Mouse (Mus musculus) C2C12 (cell line): Measurements from ENCODE around the gene Gga3. TPM values are rescaled to one million over a fixed set of nuclear protein-coding genes. Genes with fewer than 3 reads are reported as not detected.

ENCODE experiments used
- H3K27me3 ChIP-seq: one replicate; pipeline ENCODE4 v1.6.1; 2011; ENCODE audit not compliant: control insufficient read depth, insufficient read depth, insufficient read length
- H3K36me3 ChIP-seq: one replicate; pipeline ENCODE4 v1.6.1; 2011; ENCODE audit not compliant: control insufficient read depth, insufficient read depth
- H3K4me3 ChIP-seq: one replicate; pipeline ENCODE4 v1.5.1; 2011; ENCODE audit warnings: mild to moderate bottlenecking, control low read depth; ENCODE audit not compliant: poor library complexity, insufficient read depth, severe bottlenecking
- H3K79me2 ChIP-seq: one replicate; pipeline ENCODE4 v1.6.1; 2011; ENCODE audit not compliant: control insufficient read depth, insufficient read depth
- H3K79me3 ChIP-seq: one replicate; pipeline ENCODE4 v1.6.1; 2011; ENCODE audit warnings: low read depth, control low read depth
- H3ac ChIP-seq: one replicate; pipeline ENCODE3; 2011; ENCODE audit warnings: low read depth; ENCODE audit not compliant: control insufficient read depth, insufficient read length
- CEBPB ChIP-seq: IDR thresholded peaks from one replicate; pipeline ENCODE4 v1.6.1; 2011; ENCODE audit warnings: low read depth, mild to moderate bottlenecking, control low read depth, moderate library complexity
- CTCF ChIP-seq: IDR thresholded peaks from one replicate; pipeline ENCODE4 v1.5.1; 2011; ENCODE audit not compliant: control insufficient read depth, insufficient read depth, insufficient read length
- FOSL1 ChIP-seq: IDR thresholded peaks from one replicate; pipeline ENCODE4 v1.8.0; 2011; ENCODE audit warnings: mild to moderate bottlenecking, low read length; ENCODE audit not compliant: poor library complexity, insufficient read depth, severe bottlenecking
- MAX ChIP-seq: IDR thresholded peaks from one replicate; pipeline ENCODE4 v1.6.1; 2011; ENCODE audit warnings: mild to moderate bottlenecking, control low read depth
- MYOD1 ChIP-seq: IDR thresholded peaks from one replicate; pipeline ENCODE4 v1.6.1; 2011; ENCODE audit warnings: low read depth; ENCODE audit not compliant: control insufficient read depth, insufficient read length
- MYOG ChIP-seq: IDR thresholded peaks from one replicate; pipeline ENCODE4 v1.6.1; 2011; ENCODE audit not compliant: control insufficient read depth, insufficient read length; ENCODE audit errors: extremely low read depth
- USF1 ChIP-seq: IDR thresholded peaks from one replicate; pipeline ENCODE4 v1.6.1; 2011; ENCODE audit warnings: low read depth, mild to moderate bottlenecking, control low read depth, moderate library complexity
- polyA plus RNA-seq: library from polyadenylated mRNA; unstranded; fragments of >200 nt; fragmentation: generic; extraction: Trizol; gene quantifications from one replicate; pipeline ENCODE4 v1.2.1, GENCODE M21; 2012; ENCODE audit warnings: missing spikeins

Gene Gga3
- polyA plus RNA-seq, 1 experiment: 16.0 TPM

- Histone ChIP-seq H3K36me3 (no peaks in the 10 kb centered on the region), H3K4me3 (no peak overlapping the region), H3K79me3 (no peaks in the 10 kb centered on the region), H3K79me2 (no peaks in the 10 kb centered on the region), H3K27me3 (no peaks in the 10 kb centered on the region), H3ac (no peak overlapping the region)
- TF ChIP-seq MYOG: no peak
- no peak for TF ChIP-seq USF1
- TF ChIP-seq CTCF: no peak
Measured at GRCm38 (mm10) chr11:115634109-115634508, 30.3 kb upstream of the Gga3 start.

- Histone ChIP-seq H3ac (no peak overlapping the region), H3K79me3 (no peaks in the 10 kb centered on the region), H3K36me3 (no peaks in the 10 kb centered on the region), H3K4me3 (no peak overlapping the region), H3K27me3 (no peaks in the 10 kb centered on the region), H3K79me2 (no peaks in the 10 kb centered on the region)
- no peak for TF ChIP-seq USF1
- no peak for TF ChIP-seq MAX
- TF ChIP-seq MYOD1: no peak
- TF ChIP-seq FOSL1: no peak
- no peak for TF ChIP-seq CEBPB
- TF ChIP-seq CTCF: no peak
- TF ChIP-seq MYOG: no peak
Measured at GRCm38 (mm10) chr11:115632862-115633261, 29.0 kb upstream of the Gga3 start.

- no peaks in the 10 kb centered on the region for H3K27me3 ChIP-seq
- H3K4me3 ChIP-seq: no peak overlapping the region
- TF ChIP-seq FOSL1: no peak
- TF ChIP-seq MYOD1: no peak
- TF ChIP-seq MAX: no peak
- no peak for TF ChIP-seq USF1
- no peak for TF ChIP-seq CTCF
- no peak for TF ChIP-seq MYOG
- H3K79me2 ChIP-seq: peaks cover 2% of the 10 kb centered on the region
- H3K79me3 ChIP-seq: no peaks in the 10 kb centered on the region
- no peaks in the 10 kb centered on the region for H3K36me3 ChIP-seq
- H3ac ChIP-seq: no peak overlapping the region
Measured at GRCm38 (mm10) chr11:115632247-115632646, 28.4 kb upstream of the Gga3 start.

- TF ChIP-seq MYOD1 (no peak), CTCF (peak; percentile 55), MAX (no peak)
- Histone ChIP-seq H3K27me3 (no peaks in the 10 kb centered on the region), H3K79me2 (peaks cover 7% of the 10 kb centered on the region), H3ac (no peak overlapping the region), H3K4me3 (no peak overlapping the region), H3K36me3 (no peaks in the 10 kb centered on the region), H3K79me3 (no peaks in the 10 kb centered on the region)
Measured at GRCm38 (mm10) chr11:115631505-115631890, 27.6 kb upstream of the Gga3 start.

GRCm38 (mm10) chr11:115630532-115631504 is 27.0 kb upstream of the Gga3 start:
- H3K79me2 ChIP-seq: peaks cover 7% of the 10 kb centered on the region
- H3ac ChIP-seq: no peak overlapping the region
- H3K79me3 ChIP-seq: no peaks in the 10 kb centered on the region
- TF ChIP-seq CEBPB (no peak), FOSL1 (no peak), MYOG (no peak), USF1 (no peak), MYOD1 (no peak), MAX (no peak), CTCF (no peak)
- no peak overlapping the region for H3K4me3 ChIP-seq
- H3K27me3 ChIP-seq: no peaks in the 10 kb centered on the region
- no peaks in the 10 kb centered on the region for H3K36me3 ChIP-seq

GRCm38 (mm10) chr11:115629734-115630531 is 26.1 kb upstream of the Gga3 start:
- Histone ChIP-seq H3K27me3 (no peaks in the 10 kb centered on the region), H3ac (no peak overlapping the region), H3K79me3 (no peaks in the 10 kb centered on the region), H3K4me3 (no peak overlapping the region), H3K36me3 (no peaks in the 10 kb centered on the region), H3K79me2 (peaks cover 7% of the 10 kb centered on the region)
- no peak for TF ChIP-seq CEBPB
- TF ChIP-seq MYOD1: no peak
- TF ChIP-seq MAX: no peak
- no peak for TF ChIP-seq CTCF
- TF ChIP-seq FOSL1: no peak
- no peak for TF ChIP-seq MYOG
- no peak for TF ChIP-seq USF1
